Mouse (Mus musculus): Measurements from ENCODE around the gene Git2.

Git2 gene

DNA sequence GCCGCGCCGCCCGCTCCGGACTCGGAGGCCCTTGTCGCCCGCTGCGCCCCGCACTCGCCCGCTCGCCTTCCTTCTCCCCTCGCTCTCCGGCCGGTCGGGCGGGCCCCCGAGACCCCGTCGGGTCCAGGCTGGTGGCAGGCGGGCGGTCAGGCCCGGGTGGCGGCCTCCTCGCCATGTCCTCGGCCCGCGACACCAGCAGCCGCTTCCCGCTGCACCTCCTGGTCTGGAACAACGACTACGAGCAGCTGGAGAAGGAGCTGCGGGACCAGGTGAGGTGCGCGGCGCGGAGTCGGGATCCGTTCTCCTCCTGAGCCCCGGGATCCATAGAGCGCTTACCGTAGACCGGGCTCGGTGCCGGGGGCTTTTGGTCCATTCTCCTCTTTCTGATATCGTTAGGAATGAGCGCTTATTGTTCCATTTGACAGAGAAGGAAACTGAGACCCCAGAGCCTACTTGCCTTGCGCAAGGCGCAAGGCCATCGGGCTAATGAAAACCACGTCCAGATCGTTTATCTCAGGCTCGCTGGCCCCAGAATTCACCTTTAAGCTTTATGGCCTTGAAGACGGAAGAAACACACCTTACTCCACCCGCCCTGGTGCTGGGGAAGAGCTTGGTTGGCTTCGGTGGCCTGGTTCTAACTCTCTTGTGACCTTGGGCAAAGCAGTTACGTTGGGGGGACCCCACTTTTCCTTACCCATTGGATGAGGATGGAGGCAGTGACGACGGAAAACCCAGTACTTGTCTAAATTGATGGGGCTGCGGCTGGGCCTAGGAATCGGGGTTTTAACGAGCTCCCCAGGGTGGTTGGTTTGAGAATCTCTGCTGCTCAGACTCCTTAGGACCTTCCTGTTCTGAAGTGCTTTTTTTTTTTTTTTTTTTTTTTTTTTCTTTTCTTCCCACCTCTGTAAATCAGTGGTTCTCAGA, at the start of gene Git2:
Git2 (minus strand) TSS at position 462 of the 924 bp plus-strand sequence.
- DNase-seq, result peak; percentile 32

DNA sequence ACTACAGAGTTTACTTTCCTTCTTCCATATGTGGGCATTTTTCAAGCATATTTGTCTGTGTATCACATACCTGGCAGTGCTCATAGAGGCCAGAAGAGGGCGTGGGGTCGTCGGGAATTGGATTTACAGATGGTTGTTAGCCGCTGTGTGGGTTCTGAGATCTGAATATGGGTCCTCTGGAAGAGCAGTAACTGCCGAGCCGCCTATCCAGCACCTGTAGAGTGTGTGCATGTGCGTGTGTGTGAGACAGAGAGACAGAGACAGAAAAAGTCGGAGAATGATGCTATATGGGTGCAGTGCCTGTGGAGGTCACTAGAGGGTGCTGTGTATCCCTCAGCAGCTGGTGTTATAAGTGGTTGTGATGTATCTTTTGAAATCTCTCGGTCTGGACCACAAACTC, 48.9 kb upstream of the Git2 start:
- DNase-seq, result peak; percentile 56

DNA sequence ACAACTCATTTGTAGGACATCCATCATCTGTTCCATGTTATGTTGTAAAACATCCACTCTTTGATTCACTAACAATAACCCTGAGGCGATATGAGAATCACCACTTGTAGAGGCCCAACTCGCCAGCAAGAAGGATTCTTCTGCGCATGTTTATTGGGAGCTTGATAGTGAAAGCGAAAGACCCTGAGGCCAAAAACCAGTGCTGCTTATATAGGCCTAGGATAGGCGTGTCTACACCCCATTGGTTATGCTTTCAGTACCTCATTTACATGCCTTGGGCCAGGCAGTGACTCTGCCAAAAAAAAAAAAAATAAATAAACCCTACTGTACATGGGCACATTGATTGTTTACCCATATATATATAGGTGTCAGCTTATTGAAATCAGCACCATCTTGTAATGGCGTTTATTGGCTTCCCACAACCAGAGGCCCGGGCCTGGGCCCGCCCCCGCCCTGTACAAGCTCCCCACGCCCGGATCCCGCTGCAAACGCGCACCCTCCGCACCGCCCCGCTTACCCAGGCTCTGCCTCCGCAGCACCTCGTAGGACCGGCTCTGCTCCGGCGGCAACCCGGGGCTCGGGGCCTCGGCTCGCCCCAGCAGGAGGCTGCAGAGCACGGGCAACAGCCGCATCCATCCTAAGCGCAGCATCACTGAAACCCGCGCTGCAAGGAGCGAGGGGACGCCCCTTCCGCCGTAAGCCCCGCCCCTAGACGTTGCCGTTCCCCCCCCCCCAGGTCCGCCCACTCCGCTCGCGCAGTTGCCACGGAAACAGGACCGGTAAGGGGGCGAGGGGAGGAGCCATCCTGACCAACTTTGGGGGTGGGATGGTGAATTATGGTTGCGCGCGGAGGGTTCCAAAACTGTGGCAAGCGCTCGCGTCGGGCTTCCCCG, 47.7 kb upstream of the Git2 start, which contains the start of gene 1500011B03Rik:
1500011B03Rik (minus strand) TSS at position 673 of the 893 bp plus-strand sequence.
- peak; percentile 86 for DNase-seq

DNA sequence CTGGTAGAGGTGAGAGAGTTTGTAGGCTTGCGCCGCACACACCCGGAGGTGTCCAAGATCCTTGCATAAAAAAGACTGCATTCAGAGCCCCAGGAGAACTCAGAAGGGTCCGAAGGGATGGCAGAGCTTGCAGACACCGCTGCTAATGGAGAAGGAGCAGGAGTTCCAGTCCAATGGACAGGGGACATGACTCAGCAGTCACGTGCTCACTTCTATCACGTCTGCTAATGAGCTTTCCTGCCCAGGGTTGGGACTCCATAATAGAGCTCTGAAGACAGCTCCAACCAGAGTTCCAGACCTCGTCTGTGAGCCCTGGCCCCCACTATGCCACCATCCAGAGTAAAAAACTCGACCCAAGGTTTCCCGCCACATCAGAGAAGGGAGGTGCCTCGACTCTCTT, 42.8 kb upstream of the Git2 start:
- DNase-seq, result peak; percentile 57

DNA sequence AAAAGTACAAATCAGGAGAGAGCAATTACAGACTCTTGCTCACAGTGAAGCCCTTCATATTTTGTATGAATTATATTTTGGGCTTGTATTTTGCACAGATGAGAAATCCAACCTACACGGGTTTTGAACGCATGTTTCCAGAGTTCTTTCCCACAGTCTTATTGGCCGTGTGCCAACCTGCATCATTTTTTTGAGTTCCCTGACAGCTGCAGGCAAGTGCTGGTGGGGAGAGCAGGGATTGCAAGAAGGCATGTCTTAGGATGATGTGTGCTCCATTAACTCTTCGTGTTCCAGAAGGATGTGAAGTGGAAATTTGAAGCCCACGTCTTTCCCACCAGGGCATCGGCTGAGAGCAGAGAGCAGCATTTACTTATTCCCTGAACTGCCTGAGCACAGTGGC, 41.3 kb upstream of the Git2 start:
- no peak for DNase-seq

DNA sequence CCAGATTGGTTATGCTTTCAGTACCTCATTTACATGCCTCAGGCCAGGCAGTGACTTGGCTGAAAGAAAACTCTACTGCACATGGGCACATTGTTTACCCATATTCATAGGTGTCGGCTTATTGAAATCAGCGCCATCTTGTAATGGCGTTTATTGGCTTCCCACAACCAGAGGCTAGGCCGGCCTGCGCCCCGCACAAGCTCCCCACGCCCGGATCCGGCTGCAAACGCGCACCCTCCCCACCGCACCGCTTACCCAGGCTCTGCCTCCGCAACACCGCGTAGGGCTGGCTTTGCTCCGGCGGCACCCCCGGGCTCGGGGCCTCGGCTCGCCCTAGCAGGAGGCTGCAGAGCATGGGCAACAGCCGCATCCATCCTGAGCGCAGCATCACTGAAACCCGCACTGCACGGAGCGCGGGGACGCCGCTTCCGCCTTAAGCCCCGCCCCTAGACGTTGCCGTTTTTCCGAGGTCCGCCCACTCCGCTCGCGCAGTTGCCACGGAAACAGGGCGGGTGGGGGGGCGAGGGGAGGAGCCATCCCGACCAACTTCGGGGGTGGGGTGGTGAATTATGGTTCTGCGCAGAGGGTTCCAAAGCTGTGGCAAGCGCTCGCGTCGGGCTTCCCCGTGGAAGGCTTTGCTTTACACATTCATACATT, 38.3 kb upstream of the Git2 start:
- peak; percentile 89 for DNase-seq

DNA sequence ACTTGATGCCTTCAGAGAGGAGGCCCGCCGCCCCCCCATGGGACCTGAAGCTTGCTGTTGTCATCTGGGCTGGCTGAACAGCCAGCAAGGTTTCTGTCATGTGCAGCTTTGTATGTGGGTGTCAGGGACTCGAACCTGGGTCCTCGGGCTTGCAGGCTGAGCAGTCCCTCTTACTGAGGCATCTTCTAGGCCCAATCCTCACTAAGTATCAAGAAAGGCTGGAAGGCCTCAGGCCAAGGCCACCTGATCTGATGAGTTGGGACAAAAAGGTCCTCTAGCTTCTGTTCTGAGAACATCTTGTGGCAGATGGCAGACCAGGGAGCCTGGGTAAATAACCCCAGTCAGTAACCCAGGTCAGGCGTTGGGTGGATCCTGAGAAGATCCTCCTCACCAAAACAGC, 34.5 kb upstream of the Git2 start:
- no peak for DNase-seq

GRCm38 (mm10) chr5:114809181-114809756, 34.0 kb upstream of the Git2 start:
- DNase-seq, result no peak

DNA sequence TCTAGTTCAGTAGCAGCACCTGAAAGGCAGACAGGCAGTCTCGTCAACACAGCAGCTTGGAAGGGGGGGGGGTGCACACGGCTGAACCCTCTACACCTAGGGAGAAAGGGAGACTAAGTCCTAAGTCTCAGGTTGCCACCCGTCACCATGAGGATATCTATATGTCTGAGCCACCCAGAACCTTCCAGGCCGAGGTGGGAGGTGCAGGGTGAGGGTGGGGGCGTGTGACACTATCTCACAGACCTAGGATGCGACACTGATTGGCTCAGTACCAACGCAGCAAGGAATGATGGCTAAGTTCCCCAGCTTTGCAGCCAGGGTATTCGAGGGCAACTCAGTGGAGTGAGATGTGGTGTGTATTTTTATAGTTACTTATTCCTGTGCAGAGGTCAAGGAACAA, 33.1 kb upstream of the Git2 start:
- DNase-seq, result peak; percentile 65

- DNase-seq, result no peak
Observed at GRCm38 (mm10) chr5:114807893-114808292, 32.6 kb upstream of the Git2 start.

DNA sequence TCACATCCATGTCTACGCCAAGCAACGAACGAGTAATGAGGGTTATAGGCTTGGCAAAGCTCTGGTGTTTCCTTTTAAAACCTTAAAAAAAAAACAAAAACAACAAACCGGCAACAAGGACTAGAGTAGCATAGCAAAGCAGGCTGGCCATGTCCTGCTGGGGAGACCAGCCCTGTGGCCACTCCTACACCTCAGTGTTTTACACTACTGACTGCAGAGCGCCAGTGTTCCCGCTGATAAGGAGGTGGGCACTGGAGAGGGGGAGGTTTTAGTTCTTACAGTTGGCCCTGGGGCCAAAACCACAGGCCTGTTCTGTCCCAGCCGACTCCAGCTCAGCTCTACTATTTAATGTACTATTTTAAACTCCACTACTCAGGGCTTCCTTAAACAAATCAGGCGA, 32.2 kb upstream of the Git2 start:
- DNase-seq, result peak; percentile 73

- DNase-seq, result peak; percentile 52
Observed at GRCm38 (mm10) chr5:114807063-114807462, 31.7 kb upstream of the Git2 start.

- no peak for DNase-seq
Observed at GRCm38 (mm10) chr5:114806636-114807035, 31.3 kb upstream of the Git2 start.

DNA sequence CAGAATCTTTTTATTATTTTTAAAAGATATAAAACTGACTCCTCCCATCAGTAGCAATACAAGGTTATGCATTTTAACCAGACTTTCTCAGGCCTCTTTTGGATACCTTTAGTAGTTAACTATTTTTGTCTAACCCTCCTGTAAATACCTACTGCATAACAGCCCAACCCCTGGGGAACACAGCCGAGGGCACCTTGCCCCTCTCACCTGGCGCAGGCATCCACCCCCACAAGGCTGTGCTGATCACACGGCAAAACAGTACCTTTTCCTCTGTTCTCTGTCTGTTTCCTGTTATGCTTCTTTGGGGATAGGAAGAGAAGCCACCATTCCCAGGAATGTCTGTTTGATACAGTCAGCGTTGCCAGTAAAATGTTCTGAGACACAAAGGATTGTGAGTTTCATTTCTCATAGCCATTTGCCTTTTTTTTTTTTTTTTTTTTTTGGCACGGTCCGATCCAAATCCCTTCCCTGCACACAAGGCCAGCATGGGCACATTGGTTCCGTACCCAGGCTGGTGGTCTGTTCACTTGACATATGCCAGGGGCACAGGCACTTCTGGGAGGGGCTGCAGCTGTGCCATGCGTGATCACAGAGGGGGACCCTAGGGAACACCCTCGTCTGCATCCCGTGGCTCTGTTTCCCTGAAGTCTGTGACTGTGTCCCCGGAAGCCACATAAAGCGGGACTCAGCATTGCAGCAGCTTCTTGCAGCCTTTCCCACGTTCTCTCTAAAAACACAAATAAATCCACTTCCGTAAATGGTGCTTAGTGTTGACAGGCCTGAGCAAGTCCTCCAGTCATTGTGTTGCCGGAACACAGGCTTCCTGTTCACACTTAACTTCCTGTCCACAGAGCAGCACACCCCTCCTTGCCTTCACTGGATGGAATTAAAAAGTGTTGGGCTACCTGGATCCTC, 30.4 kb upstream of the Git2 start:
- no peak for DNase-seq

DNA sequence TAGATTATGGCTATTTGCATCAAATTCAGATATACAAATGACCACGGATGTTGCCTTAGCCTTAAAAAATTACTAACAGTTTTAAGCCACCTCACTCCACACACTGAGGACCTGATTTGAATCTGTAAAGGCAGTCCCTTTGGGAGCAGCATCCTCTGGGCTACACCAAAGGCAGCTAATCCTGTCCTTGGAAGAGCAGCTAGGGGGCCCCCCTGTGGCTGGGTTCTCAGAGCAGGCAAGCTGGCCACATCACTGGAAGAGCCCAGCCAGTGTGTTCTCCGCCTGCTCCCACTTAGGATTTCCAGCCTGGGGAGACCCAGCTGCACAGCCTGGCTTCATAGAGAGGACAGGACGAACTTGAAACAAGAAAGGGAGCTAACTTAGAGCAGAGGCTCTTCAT, 29.6 kb upstream of the Git2 start:
- DNase-seq, result peak; percentile 55

- no peak for DNase-seq
Observed at GRCm38 (mm10) chr5:114804335-114804734, 29.0 kb upstream of the Git2 start.

DNA sequence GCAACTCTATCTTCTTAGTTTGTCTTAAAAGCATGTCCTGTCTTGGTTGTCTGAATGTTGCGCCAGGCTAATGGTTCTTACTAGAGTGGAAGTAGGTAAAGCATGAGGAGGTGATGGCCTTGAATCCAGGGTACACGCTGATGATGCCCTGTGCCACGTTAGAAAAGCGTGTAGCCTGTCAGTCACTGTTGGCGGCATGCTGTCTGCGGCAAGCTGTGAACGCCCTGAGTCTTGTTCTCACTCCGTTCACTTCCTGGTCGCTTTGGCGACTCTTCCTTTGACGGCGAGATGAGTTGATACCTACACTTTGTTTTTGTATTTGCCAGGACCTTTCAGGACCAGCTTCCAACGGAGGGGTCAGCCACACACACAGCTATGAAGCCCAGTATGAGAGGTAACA, 27.9 kb upstream of the Git2 start:
- no peak for DNase-seq

DNA sequence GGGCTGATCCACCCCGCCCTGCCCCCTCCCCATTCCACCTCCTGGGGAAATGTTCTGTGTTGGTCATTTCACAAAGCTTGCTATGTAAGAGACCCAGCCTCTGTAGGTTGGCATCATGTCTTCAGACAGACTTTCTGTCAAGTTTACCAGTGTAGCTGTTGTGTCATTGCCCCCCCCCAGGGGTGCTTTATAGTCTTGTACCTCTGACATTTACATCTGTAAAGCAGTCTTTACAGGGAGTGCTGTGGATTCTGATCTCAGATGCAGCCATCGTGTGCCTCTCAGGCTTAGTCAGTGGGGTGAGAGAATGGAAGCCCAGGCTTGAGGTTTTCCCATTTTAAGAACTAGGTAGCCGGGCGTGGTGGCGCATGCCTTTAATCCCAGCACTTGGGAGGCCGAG, 26.5 kb upstream of the Git2 start:
- DNase-seq, result no peak

DNA sequence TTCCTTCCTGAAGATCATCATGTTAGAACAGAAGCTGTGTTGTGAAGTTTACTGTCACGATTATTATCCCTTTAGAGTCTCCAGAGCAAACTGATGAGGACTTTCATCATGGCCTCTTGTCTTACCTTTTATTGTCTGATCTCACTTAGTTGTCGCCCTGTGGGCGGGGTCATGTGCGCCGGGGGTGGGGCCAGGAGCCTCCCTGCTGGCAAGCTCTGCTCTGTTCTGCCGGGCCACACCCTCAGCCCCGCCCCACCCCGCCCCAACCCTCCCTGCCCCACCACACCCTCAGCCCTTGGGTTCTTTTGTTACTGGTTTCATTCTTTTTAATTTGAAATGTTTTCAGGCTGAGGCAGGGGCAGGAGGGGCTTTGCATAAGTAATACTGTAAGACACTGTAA, 25.7 kb upstream of the Git2 start:
- DNase-seq, result peak; percentile 87

- no peak for DNase-seq
Observed at GRCm38 (mm10) chr5:114799848-114800247, 24.5 kb upstream of the Git2 start.

- no peak for DNase-seq
Observed at GRCm38 (mm10) chr5:114797253-114797652, 21.9 kb upstream of the Git2 start.

All from liver (tissue).